Mouse (Mus musculus): ENCODE data around the gene Gm44511. TPM values are rescaled to one million over a fixed set of nuclear protein-coding genes. Genes with fewer than 3 reads are reported as not detected.
A peak's percentile ranks its signal among the peaks of the same experiment; 100 is the strongest.
"Not testable (repeated sequence)": the region's sequence is repeated elsewhere in the genome, so short reads cannot be mapped to it uniquely, and the experiment has no call there.

Gene Gm44511
- polyA plus RNA-seq, 1 experiment = not detected

DNA sequence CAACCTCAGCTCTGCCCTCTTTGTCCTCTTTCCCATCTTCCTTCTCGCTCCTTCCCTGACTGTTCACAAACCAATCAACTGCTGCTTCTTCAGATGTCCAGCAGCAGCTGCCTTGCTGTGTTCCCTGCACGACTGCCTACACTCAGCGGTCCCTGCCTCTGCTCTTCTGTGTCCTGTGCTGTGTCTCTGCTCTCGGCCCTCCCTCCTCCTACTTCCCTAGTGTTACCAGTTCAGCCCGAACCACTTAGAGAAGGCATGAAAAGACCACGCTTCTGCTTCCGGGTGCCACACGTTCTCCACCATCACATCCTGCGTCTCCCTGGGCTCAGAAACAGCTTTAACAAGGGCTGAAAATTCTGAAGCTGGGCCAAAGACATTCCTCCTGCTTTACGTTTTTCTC lies 71.8 kb downstream of the Gm44511 start:
- peak overlapping the region; percentile 29 for H3K4me3 ChIP-seq (ENCODE audit: control insufficient read depth, low read depth, low read length)
- H3K36me3 ChIP-seq (ENCODE audit: control insufficient read depth, insufficient read depth, low read length); H3K4me1 ChIP-seq (ENCODE audit: control insufficient read depth, insufficient read depth, low read length); H3K27ac ChIP-seq (ENCODE audit: control insufficient read depth, insufficient read depth, low read depth, low read length); H3K27me3 ChIP-seq (ENCODE audit: control insufficient read depth, insufficient read depth, low read length): not testable (repeated sequence)

GRCm38 (mm10) chr6:128753610-128754224 lies 72.4 kb downstream of the Gm44511 start:
- not testable (repeated sequence) for H3K27me3 ChIP-seq (ENCODE audit: control insufficient read depth, insufficient read depth, low read length); H3K4me3 ChIP-seq (ENCODE audit: control insufficient read depth, low read depth, low read length); H3K36me3 ChIP-seq (ENCODE audit: control insufficient read depth, insufficient read depth, low read length); H3K27ac ChIP-seq (ENCODE audit: control insufficient read depth, insufficient read depth, low read depth, low read length); H3K4me1 ChIP-seq (ENCODE audit: control insufficient read depth, insufficient read depth, low read length)
- TF ChIP-seq CTCF (IDR thresholded peaks at IDR 0.05; ENCODE audit: control insufficient read depth, insufficient read depth, insufficient replicate concordance, low read depth, low read length) = peak; percentile 49; the same call in 1 of the 2 replicates

- not testable (repeated sequence) for H3K27ac ChIP-seq (ENCODE audit: control insufficient read depth, insufficient read depth, low read depth, low read length); H3K36me3 ChIP-seq (ENCODE audit: control insufficient read depth, insufficient read depth, low read length); H3K27me3 ChIP-seq (ENCODE audit: control insufficient read depth, insufficient read depth, low read length); H3K4me3 ChIP-seq (ENCODE audit: control insufficient read depth, low read depth, low read length); H3K4me1 ChIP-seq (ENCODE audit: control insufficient read depth, insufficient read depth, low read length)
Observed at GRCm38 (mm10) chr6:128747006-128747405, 79.1 kb downstream of the Gm44511 start.

- H3K4me3 ChIP-seq (ENCODE audit: control insufficient read depth, low read depth, low read length) = no peak overlapping the region
- H3K36me3 ChIP-seq (ENCODE audit: control insufficient read depth, insufficient read depth, low read length) = no peaks in the 10 kb centered on the region
- no peak overlapping the region for H3K27ac ChIP-seq (ENCODE audit: control insufficient read depth, insufficient read depth, low read depth, low read length)
- no peak for TF ChIP-seq POLR2A (IDR thresholded peaks at IDR 0.05; ENCODE audit: control insufficient read depth, low read depth, low read length)
- no peak for TF ChIP-seq CTCF (IDR thresholded peaks at IDR 0.05; ENCODE audit: control insufficient read depth, insufficient read depth, insufficient replicate concordance, low read depth, low read length)
- no peaks in the 10 kb centered on the region for H3K27me3 ChIP-seq (ENCODE audit: control insufficient read depth, insufficient read depth, low read length)
- no peaks in the 10 kb centered on the region for H3K4me1 ChIP-seq (ENCODE audit: control insufficient read depth, insufficient read depth, low read length)
Observed at GRCm38 (mm10) chr6:128737445-128737844, 88.7 kb downstream of the Gm44511 start.

DNA sequence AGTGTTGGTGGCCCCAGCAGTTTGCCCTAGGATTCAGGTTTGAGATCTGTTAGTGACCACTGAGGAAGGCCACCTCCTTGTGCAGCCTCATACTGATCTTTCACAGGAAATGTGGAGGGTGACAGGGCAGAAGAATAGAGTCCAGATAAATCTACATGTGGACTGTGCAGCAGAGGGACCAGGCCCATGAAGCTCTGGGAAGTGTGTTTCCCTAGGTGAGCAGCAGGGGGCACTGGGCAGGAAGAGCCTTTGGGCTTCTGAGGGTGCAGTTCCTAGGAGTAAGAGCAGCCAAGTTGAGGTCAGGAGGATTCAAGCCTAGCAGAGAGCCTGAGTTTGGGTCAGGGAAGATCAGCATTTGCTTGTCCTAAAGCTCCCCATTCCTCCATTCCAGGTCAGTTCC lies 90.0 kb downstream of the Gm44511 start:
- Histone ChIP-seq H3K4me3 (ENCODE audit: control insufficient read depth, low read depth, low read length) (no peak overlapping the region), H3K4me1 (ENCODE audit: control insufficient read depth, insufficient read depth, low read length) (no peaks in the 10 kb centered on the region), H3K36me3 (ENCODE audit: control insufficient read depth, insufficient read depth, low read length) (no peaks in the 10 kb centered on the region), H3K27ac (ENCODE audit: control insufficient read depth, insufficient read depth, low read depth, low read length) (no peak overlapping the region), H3K27me3 (ENCODE audit: control insufficient read depth, insufficient read depth, low read length) (no peaks in the 10 kb centered on the region)
- peak; percentile 28; the same call in 1 of the 2 replicates for TF ChIP-seq CTCF (IDR thresholded peaks at IDR 0.05; ENCODE audit: control insufficient read depth, insufficient read depth, insufficient replicate concordance, low read depth, low read length)
- TF ChIP-seq POLR2A (IDR thresholded peaks at IDR 0.05; ENCODE audit: control insufficient read depth, low read depth, low read length) = no peak

- H3K4me1 ChIP-seq (ENCODE audit: control insufficient read depth, insufficient read depth, low read length) = no peaks in the 10 kb centered on the region
- H3K27me3 ChIP-seq (ENCODE audit: control insufficient read depth, insufficient read depth, low read length) = no peaks in the 10 kb centered on the region
- H3K36me3 ChIP-seq (ENCODE audit: control insufficient read depth, insufficient read depth, low read length) = no peaks in the 10 kb centered on the region
- TF ChIP-seq CTCF (IDR thresholded peaks at IDR 0.05; ENCODE audit: control insufficient read depth, insufficient read depth, insufficient replicate concordance, low read depth, low read length) = no peak
- no peak for TF ChIP-seq POLR2A (IDR thresholded peaks at IDR 0.05; ENCODE audit: control insufficient read depth, low read depth, low read length)
- no peak overlapping the region for H3K27ac ChIP-seq (ENCODE audit: control insufficient read depth, insufficient read depth, low read depth, low read length)
- H3K4me3 ChIP-seq (ENCODE audit: control insufficient read depth, low read depth, low read length) = no peak overlapping the region
Observed at GRCm38 (mm10) chr6:128734896-128735295, 91.2 kb downstream of the Gm44511 start.

- TF ChIP-seq CTCF (IDR thresholded peaks at IDR 0.05; ENCODE audit: control insufficient read depth, insufficient read depth, insufficient replicate concordance, low read depth, low read length) (no peak), POLR2A (IDR thresholded peaks at IDR 0.05; ENCODE audit: control insufficient read depth, low read depth, low read length) (no peak)
- Histone ChIP-seq H3K27ac (ENCODE audit: control insufficient read depth, insufficient read depth, low read depth, low read length) (no peak overlapping the region), H3K27me3 (ENCODE audit: control insufficient read depth, insufficient read depth, low read length) (no peaks in the 10 kb centered on the region), H3K4me1 (ENCODE audit: control insufficient read depth, insufficient read depth, low read length) (no peaks in the 10 kb centered on the region), H3K4me3 (ENCODE audit: control insufficient read depth, low read depth, low read length) (no peak overlapping the region), H3K36me3 (ENCODE audit: control insufficient read depth, insufficient read depth, low read length) (no peaks in the 10 kb centered on the region)
Observed at GRCm38 (mm10) chr6:128733908-128734679, 92.0 kb downstream of the Gm44511 start.

DNA sequence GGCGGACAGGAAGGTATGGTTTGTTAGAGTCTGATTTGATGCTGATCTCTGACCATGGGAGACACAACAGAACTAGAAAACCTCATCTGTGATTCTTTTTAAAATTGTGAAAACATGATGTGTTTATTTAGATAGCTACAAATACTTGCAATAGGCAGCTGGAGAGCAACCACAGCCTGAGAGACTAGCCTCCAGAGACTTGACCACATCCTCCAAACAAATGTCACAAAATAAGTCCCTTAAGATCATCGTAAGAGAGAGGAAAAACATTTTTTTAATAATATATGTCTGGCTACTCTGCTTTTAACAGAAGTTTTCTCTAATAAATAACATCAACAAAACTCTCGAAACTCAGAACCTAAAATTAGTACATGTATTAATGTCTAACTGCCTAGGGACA lies 94.1 kb downstream of the Gm44511 start:
- no peak overlapping the region for H3K4me3 ChIP-seq (ENCODE audit: control insufficient read depth, low read depth, low read length)
- H3K27me3 ChIP-seq (ENCODE audit: control insufficient read depth, insufficient read depth, low read length) = no peaks in the 10 kb centered on the region
- H3K36me3 ChIP-seq (ENCODE audit: control insufficient read depth, insufficient read depth, low read length) = no peaks in the 10 kb centered on the region
- H3K27ac ChIP-seq (ENCODE audit: control insufficient read depth, insufficient read depth, low read depth, low read length) = no peak overlapping the region
- H3K4me1 ChIP-seq (ENCODE audit: control insufficient read depth, insufficient read depth, low read length) = no peaks in the 10 kb centered on the region
- TF ChIP-seq CTCF (IDR thresholded peaks at IDR 0.05; ENCODE audit: control insufficient read depth, insufficient read depth, insufficient replicate concordance, low read depth, low read length) (no peak), POLR2A (IDR thresholded peaks at IDR 0.05; ENCODE audit: control insufficient read depth, low read depth, low read length) (no peak)

Other genes with a start within 250 kb of the Gm44511 start
- 0.17 and 0.87 TPM in 2 replicates for gene A2ml1, start 244.7 kb downstream of the Gm44511 start, polyA plus RNA-seq (2012; rRNA removed)
- 0.19 TPM in 1 of 2 replicates, not detected in the other for gene Klrb1a, start 202.8 kb downstream of the Gm44511 start, polyA plus RNA-seq (2012; rRNA removed)
- gene Clec2h, start 163.9 kb downstream of the Gm44511 start, polyA plus RNA-seq (2012; rRNA removed) = 0.10 TPM in 2 replicates
- 19.1 and 37.2 TPM in 2 replicates for gene Klrb1, start 103.3 kb downstream of the Gm44511 start, polyA plus RNA-seq (2012; rRNA removed)
- 0.25 TPM in 1 of 2 replicates, not detected in the other for gene Klrb1c, start 37.1 kb downstream of the Gm44511 start, polyA plus RNA-seq (2012; rRNA removed)
- gene Klrb1b, start within 50 bp of the Gm44511 start, polyA plus RNA-seq (2012; rRNA removed) = not detected in 2 replicates
- 0.07 TPM in 1 of 2 replicates, not detected in the other for gene Clec2i, start 61.3 kb upstream of the Gm44511 start, polyA plus RNA-seq (2012; rRNA removed)
- 0.08 and 0.09 TPM in 2 replicates for gene BC035044, start 64.8 kb upstream of the Gm44511 start, polyA plus RNA-seq (2012; rRNA removed)
- gene Clec2g, start 108.1 kb upstream of the Gm44511 start, polyA plus RNA-seq (2012; rRNA removed) = not detected in 2 replicates
- not detected in 2 replicates for gene Klrb1f, start 219.6 kb upstream of the Gm44511 start, polyA plus RNA-seq (2012; rRNA removed)

Data from testis, adult 2 months (tissue).